Mouse (Mus musculus) small intestine, adult 2 months (tissue): ENCODE results near the gene Crlf1.

Experiments
- CTCF ChIP-seq: fragments of 200-500 bp; IDR thresholded peaks from 2 replicates; pipeline ENCODE4 v1.5.1; 2012; ENCODE audit warnings: low read depth, mild to moderate bottlenecking, control low read depth, inconsistent platforms, low read length, moderate library complexity, mixed read lengths; ENCODE audit not compliant: insufficient replicate concordance, insufficient read length; ENCODE audit errors: extremely low read depth
- POLR2A ChIP-seq: fragments of 200-500 bp; IDR thresholded peaks from 2 replicates; pipeline ENCODE4 v1.6.1; 2012; ENCODE audit warnings: low read depth, mild to moderate bottlenecking, control low read depth, inconsistent platforms, low read length, moderate library complexity

GRCm38 (mm10) chr8:70527111-70527511, 34.2 kb downstream of the Crlf1 start:
- TF ChIP-seq CTCF (peak; percentile 14; the same call in 1 of the 2 replicates), POLR2A (no peak)
